Mouse (Mus musculus) heart, postnatal 14 days (tissue): ENCODE measurements around the gene Fbxo30. TPM values are rescaled to one million over a fixed set of nuclear protein-coding genes. Genes with fewer than 3 reads are reported as not detected.
A peak's percentile ranks its signal among the peaks of the same experiment; 100 is the strongest.
"Not testable (repeated sequence)": the region's sequence is repeated elsewhere in the genome, so short reads cannot be mapped to it uniquely, and the experiment has no call there.

Experiments used
- DNase-seq, 2 experiments: peaks; one replicate each; pipeline ENCODE4 v3.0.0; 2021 to 2022
- intact Hi-C: fragments of 180-260 bp; cut with DNase I; formaldehyde crosslinking; loops from one replicate; pipeline ENCODE4 v1.15.1; 2025
- total RNA-seq, 2 experiments: library from RNA; stranded (reverse); gene quantifications; 2 replicates each; pipeline ENCODE4 v1.2.3; 2021

The Fbxo30 gene
- total RNA-seq, 2 experiments from 2014 or later = 26.1 to 27.4 TPM

- DNase-seq, intact Hi-C loops: not testable (repeated sequence)
These were observed 36.8 kb downstream of the Fbxo30 start for GRCm38 (mm10) chr10:11317856-11318454.

GRCm38 (mm10) chr10:11319446-11319970 is 38.4 kb downstream of the Fbxo30 start:
- intact Hi-C loops = no loop called here
- DNase-seq = no peak

- intact Hi-C loops = no loop called here
- DNase-seq = no peak
These were observed 41.2 kb downstream of the Fbxo30 start for GRCm38 (mm10) chr10:11322316-11322715.

- no peak for DNase-seq
These were observed 42.2 kb downstream of the Fbxo30 start for GRCm38 (mm10) chr10:11323202-11323898.

GRCm38 (mm10) chr10:11326526-11326925 is 45.4 kb downstream of the Fbxo30 start:
- DNase-seq = no peak

More at GRCm38 (mm10) chr10:11323202-11323898, 42.2 kb downstream of the Fbxo30 start:
- intact Hi-C loops = no loop called here

GRCm38 (mm10) chr10:11343205-11344141 is 62.3 kb downstream of the Fbxo30 start, which contains the start of gene Epm2a:
Epm2a (plus strand) TSS chr10:11343404.
- DNase-seq = peak; percentile 88
- intact Hi-C loops = loop anchor here (2.0 to 10.0 kb wide), 2 partner anchors 63 to 149 kb away; partner anchors contain the start of gene Fbxo30

More at GRCm38 (mm10) chr10:11326526-11326925, 45.4 kb downstream of the Fbxo30 start:
- intact Hi-C loops = no loop called here

GRCm38 (mm10) chr10:11344536-11345468 is 63.7 kb downstream of the Fbxo30 start:
- no peak for DNase-seq
- intact Hi-C loops = loop anchor here (10.0 kb wide), 1 partner anchor 150 kb away; no protein-coding TSS in a partner anchor

Other genes with a start within 250 kb of the Fbxo30 start
- gene Grm1, start 199.0 kb upstream of the Fbxo30 start, total RNA-seq = 1 to 10 TPM; 3.4 to 4.3 TPM
- gene Shprh, start 131.9 kb upstream of the Fbxo30 start, total RNA-seq = 10 to 100 TPM; 14.0 to 14.6 TPM
- gene Epm2a, start 62.1 kb downstream of the Fbxo30 start, total RNA-seq = 10 to 100 TPM; 19.9 to 21.8 TPM